Mouse (Mus musculus): ENCODE measurements at regions not wholly inside any gene's neighbourhood (a gene's known extent, or its start where the extent isn't known, plus 50 kb on each side); places are given as distances from the start of the nearest gene placed in this dataset.

- no peak for DNase-seq
These were observed 2046.5 kb downstream of the Grik2 start for GRCm38 (mm10) chr10:47742088-47742487.

- DNase-seq, result no peak
These were observed 2046.9 kb downstream of the Grik2 start for GRCm38 (mm10) chr10:47741667-47742066.

DNA sequence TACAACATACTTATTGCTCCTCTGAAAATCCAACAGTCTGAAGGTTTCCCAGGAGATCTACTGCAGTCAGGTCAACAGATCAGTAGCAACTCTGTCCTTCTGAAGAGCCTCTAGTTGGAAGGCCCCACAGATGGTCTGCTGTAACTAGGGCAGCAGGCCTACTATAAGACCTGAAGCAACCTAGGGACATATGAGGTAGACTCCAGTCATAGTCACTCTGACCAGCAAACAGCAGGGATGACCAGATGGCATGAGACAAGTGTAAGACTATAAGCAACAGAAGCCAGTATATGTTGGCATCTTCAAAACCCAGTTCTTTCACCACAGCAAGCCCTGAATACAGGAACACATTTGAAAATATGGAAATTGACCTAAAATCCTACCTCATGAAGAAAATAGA is 2079.8 kb downstream of the Grik2 start:
- peak; percentile 11 to 34 for DNase-seq
